Mouse (Mus musculus): ENCODE data around the gene Itgax. TPM values are rescaled to one million over a fixed set of nuclear protein-coding genes. Genes with fewer than 3 reads are reported as not detected.

Itgax gene
- polyA plus RNA-seq, 1 experiment from 2014 or later, result 0.10 TPM

GRCm38 (mm10) chr7:128112131-128112530, 17.2 kb upstream of the Itgax start:
- no peak for ATAC-seq (ENCODE audit: low read depth)
- H3K9ac ChIP-seq (ENCODE audit: low read depth, low read length), result no peak overlapping the region
- H3K4me1 ChIP-seq (ENCODE audit: control insufficient read depth, insufficient read depth, low read length), result no peaks in the 10 kb centered on the region
- no peak overlapping the region for H3K27ac ChIP-seq (replicated peaks; ENCODE audit: low read depth, low read length)
- no peak for DNase-seq (ENCODE audit: low spot score)
- no peak overlapping the region for H3K4me2 ChIP-seq (ENCODE audit: low read depth, low read length)
- 88% methylated on average over 11 of the region's 11 CpGs for WGBS
- no peaks in the 10 kb centered on the region for H3K9me3 ChIP-seq (ENCODE audit: control insufficient read depth, low read length)
- no peak overlapping the region for H3K4me3 ChIP-seq (ENCODE audit: low read depth, low read length)
- no peaks in the 10 kb centered on the region for H3K27me3 ChIP-seq (replicated peaks; ENCODE audit: control insufficient read depth, insufficient read depth, low read length)
- no peaks in the 10 kb centered on the region for H3K36me3 ChIP-seq (ENCODE audit: control insufficient read depth, insufficient read depth, low read length)

GRCm38 (mm10) chr7:128114371-128115105, 14.8 kb upstream of the Itgax start:
- no peak overlapping the region for H3K9ac ChIP-seq (ENCODE audit: low read depth, low read length)
- H3K4me3 ChIP-seq (ENCODE audit: low read depth, low read length), result no peak overlapping the region
- DNase-seq (ENCODE audit: low spot score), result no peak
- no peaks in the 10 kb centered on the region for H3K27me3 ChIP-seq (replicated peaks; ENCODE audit: control insufficient read depth, insufficient read depth, low read length)
- no peak overlapping the region for H3K4me2 ChIP-seq (ENCODE audit: low read depth, low read length)
- no peak for ATAC-seq (ENCODE audit: low read depth)
- H3K27ac ChIP-seq (replicated peaks; ENCODE audit: low read depth, low read length), result no peak overlapping the region
- H3K9me3 ChIP-seq (ENCODE audit: control insufficient read depth, low read length), result no peaks in the 10 kb centered on the region
- H3K4me1 ChIP-seq (ENCODE audit: control insufficient read depth, insufficient read depth, low read length), result no peaks in the 10 kb centered on the region
- WGBS, result 87% methylated on average over 11 of the region's 11 CpGs
- H3K36me3 ChIP-seq (ENCODE audit: control insufficient read depth, insufficient read depth, low read length), result no peaks in the 10 kb centered on the region

GRCm38 (mm10) chr7:128115211-128115958, 14.0 kb upstream of the Itgax start:
- H3K27ac ChIP-seq (replicated peaks; ENCODE audit: low read depth, low read length), result no peak overlapping the region
- 81% methylated on average over 5 of the region's 5 CpGs for WGBS
- no peak overlapping the region for H3K4me2 ChIP-seq (ENCODE audit: low read depth, low read length)
- no peak for ATAC-seq (ENCODE audit: low read depth)
- no peaks in the 10 kb centered on the region for H3K9me3 ChIP-seq (ENCODE audit: control insufficient read depth, low read length)
- H3K27me3 ChIP-seq (replicated peaks; ENCODE audit: control insufficient read depth, insufficient read depth, low read length), result no peaks in the 10 kb centered on the region
- no peak overlapping the region for H3K9ac ChIP-seq (ENCODE audit: low read depth, low read length)
- H3K4me1 ChIP-seq (ENCODE audit: control insufficient read depth, insufficient read depth, low read length), result no peaks in the 10 kb centered on the region
- H3K4me3 ChIP-seq (ENCODE audit: low read depth, low read length), result no peak overlapping the region
- no peak for DNase-seq (ENCODE audit: low spot score)
- H3K36me3 ChIP-seq (ENCODE audit: control insufficient read depth, insufficient read depth, low read length), result no peaks in the 10 kb centered on the region

- H3K9me3 ChIP-seq (ENCODE audit: control insufficient read depth, low read length), result no peaks in the 10 kb centered on the region
- no peak overlapping the region for H3K27ac ChIP-seq (replicated peaks; ENCODE audit: low read depth, low read length)
- no peak overlapping the region for H3K9ac ChIP-seq (ENCODE audit: low read depth, low read length)
- ATAC-seq (ENCODE audit: low read depth), result no peak
- no peaks in the 10 kb centered on the region for H3K4me1 ChIP-seq (ENCODE audit: control insufficient read depth, insufficient read depth, low read length)
- H3K27me3 ChIP-seq (replicated peaks; ENCODE audit: control insufficient read depth, insufficient read depth, low read length), result no peaks in the 10 kb centered on the region
- H3K4me2 ChIP-seq (ENCODE audit: low read depth, low read length), result no peak overlapping the region
- 95% methylated on average over 5 of the region's 5 CpGs for WGBS
- no peak for DNase-seq (ENCODE audit: low spot score)
- no peaks in the 10 kb centered on the region for H3K36me3 ChIP-seq (ENCODE audit: control insufficient read depth, insufficient read depth, low read length)
- no peak overlapping the region for H3K4me3 ChIP-seq (ENCODE audit: low read depth, low read length)
These were observed 13.0 kb upstream of the Itgax start for GRCm38 (mm10) chr7:128116396-128116795.

- no peaks in the 10 kb centered on the region for H3K36me3 ChIP-seq (ENCODE audit: control insufficient read depth, insufficient read depth, low read length)
- H3K9ac ChIP-seq (ENCODE audit: low read depth, low read length), result no peak overlapping the region
- 82% methylated on average over 6 of the region's 6 CpGs for WGBS
- no peak overlapping the region for H3K27ac ChIP-seq (replicated peaks; ENCODE audit: low read depth, low read length)
- no peak overlapping the region for H3K4me2 ChIP-seq (ENCODE audit: low read depth, low read length)
- H3K4me1 ChIP-seq (ENCODE audit: control insufficient read depth, insufficient read depth, low read length), result no peaks in the 10 kb centered on the region
- ATAC-seq (ENCODE audit: low read depth), result no peak
- H3K27me3 ChIP-seq (replicated peaks; ENCODE audit: control insufficient read depth, insufficient read depth, low read length), result no peaks in the 10 kb centered on the region
- H3K9me3 ChIP-seq (ENCODE audit: control insufficient read depth, low read length), result no peaks in the 10 kb centered on the region
- no peak overlapping the region for H3K4me3 ChIP-seq (ENCODE audit: low read depth, low read length)
- DNase-seq (ENCODE audit: low spot score), result no peak
These were observed 9.4 kb upstream of the Itgax start for GRCm38 (mm10) chr7:128119726-128120490.

- H3K4me2 ChIP-seq (ENCODE audit: low read depth, low read length), result no peak overlapping the region
- no peaks in the 10 kb centered on the region for H3K9me3 ChIP-seq (ENCODE audit: control insufficient read depth, low read length)
- H3K27me3 ChIP-seq (replicated peaks; ENCODE audit: control insufficient read depth, insufficient read depth, low read length), result no peaks in the 10 kb centered on the region
- no peaks in the 10 kb centered on the region for H3K36me3 ChIP-seq (ENCODE audit: control insufficient read depth, insufficient read depth, low read length)
- WGBS, result 87% methylated on average over 5 of the region's 5 CpGs
- H3K27ac ChIP-seq (replicated peaks; ENCODE audit: low read depth, low read length), result no peak overlapping the region
- H3K4me3 ChIP-seq (ENCODE audit: low read depth, low read length), result no peak overlapping the region
- no peak overlapping the region for H3K9ac ChIP-seq (ENCODE audit: low read depth, low read length)
- H3K4me1 ChIP-seq (ENCODE audit: control insufficient read depth, insufficient read depth, low read length), result no peaks in the 10 kb centered on the region
- no peak for ATAC-seq (ENCODE audit: low read depth)
- no peak for DNase-seq (ENCODE audit: low spot score)
These were observed 2.8 kb downstream of the Itgax start for GRCm38 (mm10) chr7:128132148-128132547.

GRCm38 (mm10) chr7:128133596-128133995, 4.2 kb downstream of the Itgax start:
- no peak overlapping the region for H3K4me3 ChIP-seq (ENCODE audit: low read depth, low read length)
- no peak overlapping the region for H3K27ac ChIP-seq (replicated peaks; ENCODE audit: low read depth, low read length)
- 81% methylated on average over 2 of the region's 2 CpGs for WGBS
- no peak for ATAC-seq (ENCODE audit: low read depth)
- no peaks in the 10 kb centered on the region for H3K27me3 ChIP-seq (replicated peaks; ENCODE audit: control insufficient read depth, insufficient read depth, low read length)
- H3K9ac ChIP-seq (ENCODE audit: low read depth, low read length), result no peak overlapping the region
- H3K9me3 ChIP-seq (ENCODE audit: control insufficient read depth, low read length), result no peaks in the 10 kb centered on the region
- H3K4me1 ChIP-seq (ENCODE audit: control insufficient read depth, insufficient read depth, low read length), result no peaks in the 10 kb centered on the region
- H3K36me3 ChIP-seq (ENCODE audit: control insufficient read depth, insufficient read depth, low read length), result no peaks in the 10 kb centered on the region
- no peak overlapping the region for H3K4me2 ChIP-seq (ENCODE audit: low read depth, low read length)
- no peak for DNase-seq (ENCODE audit: low spot score)

GRCm38 (mm10) chr7:128136927-128137326, 7.6 kb downstream of the Itgax start:
- no peak overlapping the region for H3K27ac ChIP-seq (replicated peaks; ENCODE audit: low read depth, low read length)
- H3K27me3 ChIP-seq (replicated peaks; ENCODE audit: control insufficient read depth, insufficient read depth, low read length), result no peaks in the 10 kb centered on the region
- no peaks in the 10 kb centered on the region for H3K36me3 ChIP-seq (ENCODE audit: control insufficient read depth, insufficient read depth, low read length)
- no peak for ATAC-seq (ENCODE audit: low read depth)
- no peak overlapping the region for H3K9ac ChIP-seq (ENCODE audit: low read depth, low read length)
- H3K4me2 ChIP-seq (ENCODE audit: low read depth, low read length), result no peak overlapping the region
- 53% methylated on average over 4 of the region's 4 CpGs for WGBS
- no peak overlapping the region for H3K4me3 ChIP-seq (ENCODE audit: low read depth, low read length)
- H3K4me1 ChIP-seq (ENCODE audit: control insufficient read depth, insufficient read depth, low read length), result no peaks in the 10 kb centered on the region
- no peaks in the 10 kb centered on the region for H3K9me3 ChIP-seq (ENCODE audit: control insufficient read depth, low read length)
- DNase-seq (ENCODE audit: low spot score), result no peak
